Mouse (Mus musculus): ENCODE results near the gene Slc29a4.

- TF ChIP-seq CTCF (conservative IDR thresholded peaks at IDR 0.05; ENCODE audit: low read length) (no peak), NANOG (IDR thresholded peaks at IDR 0.05; ENCODE audit: borderline replicate concordance, low read length) (no peak)
Observed at GRCm38 (mm10) chr5:142713966-142714365, 21.7 kb downstream of the Slc29a4 start.
